Mouse (Mus musculus): ENCODE results near the gene Notch3.

Notch3 gene

GRCm38 (mm10) chr17:32092895-32093294 lies 73.8 kb downstream of the Notch3 start:
- no peak for DNase-seq (ENCODE audit: low spot score)

- no peak for DNase-seq (ENCODE audit: low spot score)
Measured at GRCm38 (mm10) chr17:32092241-32092619, 74.4 kb downstream of the Notch3 start.

GRCm38 (mm10) chr17:32091364-32092240 lies 75.0 kb downstream of the Notch3 start:
- peak; percentile 86 for DNase-seq (ENCODE audit: low spot score)

- DNase-seq (ENCODE audit: low spot score), result no peak
Measured at GRCm38 (mm10) chr17:32091032-32091363, 75.7 kb downstream of the Notch3 start.

- no peak for DNase-seq (ENCODE audit: low spot score)
Measured at GRCm38 (mm10) chr17:32087069-32087468, 79.6 kb downstream of the Notch3 start.

GRCm38 (mm10) chr17:32083351-32083750 lies 83.3 kb downstream of the Notch3 start:
- DNase-seq (ENCODE audit: low spot score), result no peak

- peak; percentile 75 for DNase-seq (ENCODE audit: low spot score)
Measured at GRCm38 (mm10) chr17:32075164-32075563, 91.5 kb downstream of the Notch3 start.

GRCm38 (mm10) chr17:32074658-32075057 lies 92.0 kb downstream of the Notch3 start:
- no peak for DNase-seq (ENCODE audit: low spot score)

- peak; percentile 94 for DNase-seq (ENCODE audit: low spot score)
Measured at GRCm38 (mm10) chr17:32073359-32073758, 93.3 kb downstream of the Notch3 start.
